ENCODE assay signal across 9 mouse cellular contexts in the genomic region with DNA sequence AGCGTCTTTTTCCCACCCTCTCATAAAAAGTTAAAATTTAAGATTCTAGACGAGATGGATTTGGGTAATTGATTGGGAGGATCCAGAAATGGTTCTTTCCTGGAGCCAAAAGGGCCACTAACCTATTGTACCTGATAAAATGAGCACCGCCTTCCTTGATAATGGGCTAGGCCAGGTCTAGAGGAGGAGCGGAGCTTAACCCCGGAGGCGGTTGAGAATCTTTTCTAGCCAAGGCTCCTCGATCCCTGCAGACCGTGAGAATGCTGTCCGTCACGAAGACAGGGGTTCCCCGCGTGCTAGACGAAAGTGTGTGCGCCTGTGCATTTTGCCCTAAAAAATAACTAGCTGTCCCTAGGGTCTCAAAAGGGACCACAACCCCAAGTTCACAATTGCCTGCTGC. TPM values are rescaled to one million over a fixed set of nuclear protein-coding genes. Genes with fewer than 3 reads are reported as not detected.
DNase-seq lines count a peak whose midpoint lies in the region; ATAC-seq and TF ChIP-seq lines count a peak whose summit lies in the region.
"Had no signal": no experiment of that assay in that cellular context is flagged by ENCODE, and none has a peak within 500 bp of the region (broad histone marks: within the 10 kb centered on the region; RNA-seq: fewer than 3 reads in every experiment).

No protein-coding gene starts in this region.

- H3K27ac ChIP-seq in testis, adult 2 months (ENCODE audit: control insufficient read depth, insufficient read depth, low read depth, low read length) = peak overlapping the region; percentile 93
- peak overlapping the region; percentile 13; the same call in 1 of the 2 replicates for H3K27ac ChIP-seq in liver, embryonic 11.5 days (ENCODE audit: low read depth, low read length)

- no peaks in the 10 kb centered on the region for H3K9me3 ChIP-seq in liver, embryonic 11.5 days (ENCODE audit: control insufficient read depth, low read length)

- TF ChIP-seq CTCF in testis, adult 2 months (IDR thresholded peaks at IDR 0.05; ENCODE audit: control insufficient read depth, insufficient read depth, insufficient replicate concordance, low read depth, low read length) = no peak

- H3K4me2 ChIP-seq in liver, embryonic 11.5 days = peak overlapping the region; percentile 89

- H3K36me3 ChIP-seq in testis, adult 2 months (ENCODE audit: control insufficient read depth, insufficient read depth, low read length) = no peaks in the 10 kb centered on the region; the same call in none of the 2 replicates
- H3K36me3 ChIP-seq in liver, embryonic 11.5 days (ENCODE audit: control insufficient read depth, insufficient read depth, low read length) = no peaks in the 10 kb centered on the region

- H3K9ac ChIP-seq in liver, embryonic 11.5 days (ENCODE audit: low read depth, low read length) = peak overlapping the region; percentile 53

- 2% methylated on average over 14 of the region's 14 CpGs for WGBS in liver, embryonic 11.5 days

- H3K4me3 ChIP-seq in testis, adult 2 months (ENCODE audit: control insufficient read depth, low read depth, low read length) = peak overlapping the region; percentile 97
- H3K4me3 ChIP-seq in liver, embryonic 11.5 days (ENCODE audit: low read depth, low read length) = peak overlapping the region; percentile 52

- H3K27me3 ChIP-seq in testis, adult 2 months (ENCODE audit: control insufficient read depth, insufficient read depth, low read length) = no peaks in the 10 kb centered on the region
- H3K27me3 ChIP-seq in liver, embryonic 11.5 days (replicated peaks; ENCODE audit: control insufficient read depth, insufficient read depth, low read length) = peaks cover 15% of the 10 kb centered on the region; the same call in 1 of the 2 replicates

- DNase-seq in embryo, embryonic 10 days (ENCODE audit: low spot score) = peak; percentile 36
- no peak for DNase-seq in embryo, embryonic 9.5 days (ENCODE audit: extremely low spot score)
- no peak for DNase-seq in testis, postnatal 10 days (ENCODE audit: low spot score)
- DNase-seq in liver, embryonic 11.5 days (ENCODE audit: low spot score) = no peak
- no peak for DNase-seq in urinary bladder, postnatal 4 days (ENCODE audit: low spot score in 2 of 2)
- DNase-seq in gastrocnemius, postnatal 4 days (ENCODE audit: low spot score in 2 of 2) = no peak
- no peak for DNase-seq in frontal cortex, adult 2 months (ENCODE audit: extremely low spot score in 1 of 2, low spot score in 1 of 2)

- TF ChIP-seq POLR2A in testis, adult 2 months (IDR thresholded peaks at IDR 0.05; ENCODE audit: control insufficient read depth, low read depth, low read length) = no peak

- H3K4me1 ChIP-seq in testis, adult 2 months (ENCODE audit: control insufficient read depth, insufficient read depth, low read length) = peaks cover 18% of the 10 kb centered on the region
- H3K4me1 ChIP-seq in liver, embryonic 11.5 days (replicated peaks; ENCODE audit: control insufficient read depth, insufficient read depth, low read length) = peaks cover 31% of the 10 kb centered on the region

- peak; percentile 50; the same call in 1 of the 2 replicates for ATAC-seq in liver, embryonic 11.5 days (replicated peaks; ENCODE audit: low FRiP score)

RNA-seq across cellular contexts. Expression of a gene that starts 17.3 kb away (rescaled TPM):
- polyA plus RNA-seq in testis, adult 2 months (2012; rRNA removed) = 1.4 and 3.4 TPM in 2 replicates
- polyA plus RNA-seq in liver, embryonic 11.5 days (2014; fragmentation: Nextera tagmentation; extraction: Ambion mirVana) = 0.14 TPM in 1 of 2 replicates, not detected in the other
- not detected for total RNA-seq in gastrocnemius, postnatal 4 days (2021)
- 0.14 and 0.21 TPM in 2 replicates for polyA plus RNA-seq in frontal cortex, adult 2 months (2012; rRNA removed)
- total RNA-seq: hematopoietic stem cell, adult 5-6 weeks had no signal

RNA-seq across cellular contexts. Expression of a gene that starts 17.4 kb away (rescaled TPM):
- polyA plus RNA-seq in testis, adult 2 months (2012; rRNA removed) = 597 and 615 TPM in 2 replicates
- 4.4 and 7.7 TPM in 2 replicates for polyA plus RNA-seq in liver, embryonic 11.5 days (2014; fragmentation: Nextera tagmentation; extraction: Ambion mirVana)
- 100 to 1,000 TPM in 1 of 2 experiments, 10 to 100 TPM in 1; 96.7 to 121 TPM for total RNA-seq in gastrocnemius, postnatal 4 days (2021)
- 40.2 and 44.9 TPM in 2 replicates for polyA plus RNA-seq in frontal cortex, adult 2 months (2012; rRNA removed)

RNA-seq across cellular contexts. Expression of a gene that starts 22.8 kb away (rescaled TPM):
- 2.0 and 3.1 TPM in 2 replicates for polyA plus RNA-seq in testis, adult 2 months (2012; rRNA removed)
- 0.13 and 0.26 TPM in 2 replicates for polyA plus RNA-seq in liver, embryonic 11.5 days (2014; fragmentation: Nextera tagmentation; extraction: Ambion mirVana)
- total RNA-seq in gastrocnemius, postnatal 4 days (2021) = 10 to 100 TPM; 12.9 to 15.0 TPM
- 31.7 and 39.5 TPM in 2 replicates for polyA plus RNA-seq in frontal cortex, adult 2 months (2012; rRNA removed)
- total RNA-seq: hematopoietic stem cell, adult 5-6 weeks had no signal

RNA-seq across cellular contexts. Expression of a gene that starts 29.1 kb away (rescaled TPM):
- polyA plus RNA-seq in testis, adult 2 months (2012; rRNA removed) = 1.2 and 1.6 TPM in 2 replicates
- polyA plus RNA-seq in liver, embryonic 11.5 days (2014; fragmentation: Nextera tagmentation; extraction: Ambion mirVana) = not detected in 2 replicates
- under 1 TPM in 1 of 2 experiments, not detected in 1; 0.10 TPM for total RNA-seq in gastrocnemius, postnatal 4 days (2021)
- 0.16 and 0.21 TPM in 2 replicates for polyA plus RNA-seq in frontal cortex, adult 2 months (2012; rRNA removed)
- total RNA-seq: hematopoietic stem cell, adult 5-6 weeks had no signal

RNA-seq across cellular contexts. Expression of a gene that starts 29.1 kb away (rescaled TPM):
- 37.5 and 38.3 TPM in 2 replicates for polyA plus RNA-seq in testis, adult 2 months (2012; rRNA removed)
- polyA plus RNA-seq in liver, embryonic 11.5 days (2014; fragmentation: Nextera tagmentation; extraction: Ambion mirVana) = 61.1 and 62.3 TPM in 2 replicates
- total RNA-seq in gastrocnemius, postnatal 4 days (2021) = 10 to 100 TPM; 22.0 to 22.9 TPM
- 26.9 and 29.0 TPM in 2 replicates for polyA plus RNA-seq in frontal cortex, adult 2 months (2012; rRNA removed)

Comparison
In these comparisons a context has a peak if more than half of its experiments do, and no peak if none do; other contexts are left out.
1. RNA of a gene that starts 17.4 kb away (polyA plus RNA-seq): 597 to 615 TPM in testis, adult 2 months; 40.2 to 44.9 TPM in frontal cortex, adult 2 months and 4.4 to 7.7 TPM in liver, embryonic 11.5 days; every median in the first group is over 10 times any median in the second.